Mouse (Mus musculus) liver, embryonic 16.5 days (tissue): ENCODE data around the gene Cbx2. TPM values are rescaled to one million over a fixed set of nuclear protein-coding genes. Genes with fewer than 3 reads are reported as not detected.

Experiments
- ATAC-seq: fragments of 200-750 bp; cut with Nextera tagmentation; 2 replicates; pipeline ENCODE4 v1.8.0; 2017; ENCODE audit warnings: low read depth, mild to moderate bottlenecking, moderate number of reproducible peaks, moderate library complexity
- H3K27ac ChIP-seq: fragments of 300-500 bp; sonication (generic); 2 replicates; pipeline ENCODE4 v1.5.1; 2014; ENCODE audit warnings: mild to moderate bottlenecking, low read length
- H3K27me3 ChIP-seq: fragments of 300-500 bp; sonication (generic); 2 replicates; pipeline ENCODE4 v1.6.1; 2014; ENCODE audit warnings: low read depth, low read length, mixed read lengths; ENCODE audit not compliant: control insufficient read depth, insufficient read depth
- H3K36me3 ChIP-seq: fragments of 300-500 bp; sonication (generic); 2 replicates; pipeline ENCODE4 v1.6.1; 2014; ENCODE audit warnings: mild to moderate bottlenecking; ENCODE audit not compliant: control insufficient read depth, insufficient read depth
- H3K4me1 ChIP-seq: fragments of 300-500 bp; sonication (generic); 2 replicates; pipeline ENCODE4 v1.6.1; 2014; ENCODE audit warnings: low read depth, low read length, mixed read lengths; ENCODE audit not compliant: control insufficient read depth
- H3K4me2 ChIP-seq: fragments of 300-500 bp; sonication (generic); 2 replicates; pipeline ENCODE4 v1.6.1; 2014; ENCODE audit warnings: low read depth, low read length, mixed read lengths
- H3K4me3 ChIP-seq: fragments of 300-500 bp; sonication (generic); 2 replicates; pipeline ENCODE4 v1.5.1; 2014; ENCODE audit warnings: low read depth, mild to moderate bottlenecking, low read length
- H3K9ac ChIP-seq: fragments of 300-500 bp; sonication (generic); 2 replicates; pipeline ENCODE4 v1.6.1; 2014; ENCODE audit warnings: low read depth, low read length
- H3K9me3 ChIP-seq: fragments of 300-500 bp; sonication (generic); replicated peaks from 2 replicates; pipeline ENCODE4 v1.6.1; 2016; ENCODE audit warnings: low read length; ENCODE audit not compliant: control insufficient read depth
- WGBS: fragments of 180-500 bp; shearing (Covaris S2); extraction: QIAGEN DNeasy Blood & Tissue Kit; methylation state at CpG from one replicate; pipeline ENCODE4 v1.1.7; 2014; ENCODE audit not compliant: insufficient replicate concordance; 5-methylcytosine and 5-hydroxymethylcytosine counted together
- polyA plus RNA-seq: library from polyadenylated mRNA; unstranded; fragments of >200 nt; fragmentation: Nextera tagmentation; extraction: Ambion mirVana; gene quantifications from 2 replicates; pipeline ENCODE4 v1.2.1, GENCODE M21; 2015

Gene Cbx2
- polyA plus RNA-seq, 1 experiment from 2014 or later: 3.3 TPM

GRCm38 (mm10) chr11:119078691-119079444, 56.1 kb downstream of the Cbx2 start:
- H3K9ac ChIP-seq: no peak overlapping the region
- no peak overlapping the region for H3K27ac ChIP-seq
- WGBS: 27% methylated on average over 25 of the region's 27 CpGs
- H3K4me2 ChIP-seq: peak overlapping the region; percentile 17; the same call in 1 of the 2 replicates
- ATAC-seq: peak; percentile 43
- no peaks in the 10 kb centered on the region for H3K9me3 ChIP-seq
- peaks cover 13% of the 10 kb centered on the region for H3K36me3 ChIP-seq
- H3K4me1 ChIP-seq: peaks cover 36% of the 10 kb centered on the region
- H3K4me3 ChIP-seq: no peak overlapping the region
- no peaks in the 10 kb centered on the region for H3K27me3 ChIP-seq

DNA sequence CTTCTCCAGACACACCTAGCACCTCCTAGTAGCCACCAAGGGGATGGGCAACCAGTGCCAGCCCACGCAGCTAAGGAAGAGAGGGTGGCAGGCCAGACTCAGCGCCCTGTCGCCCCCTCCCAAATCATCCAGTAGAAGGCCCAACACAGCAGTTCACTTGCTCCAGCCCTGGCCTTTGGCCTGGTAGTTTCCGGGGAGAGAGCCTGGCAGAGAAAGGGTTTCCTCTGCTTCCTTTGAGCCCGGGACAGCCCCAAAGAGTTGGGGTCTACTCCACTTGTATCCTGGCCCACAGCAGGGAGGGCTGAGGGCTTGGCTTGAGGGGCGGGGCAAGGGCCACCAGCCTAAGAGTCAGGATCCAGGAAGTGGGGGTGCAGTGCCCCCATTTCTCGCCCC, 56.7 kb downstream of the Cbx2 start:
- Histone ChIP-seq H3K27ac (no peak overlapping the region), H3K27me3 (peaks cover 3% of the 10 kb centered on the region; the same call in 1 of the 2 replicates), H3K9ac (no peak overlapping the region), H3K4me1 (peaks cover 41% of the 10 kb centered on the region), H3K4me2 (peak overlapping the region; percentile 17; the same call in 1 of the 2 replicates), H3K4me3 (no peak overlapping the region), H3K9me3 (no peaks in the 10 kb centered on the region), H3K36me3 (peaks cover 13% of the 10 kb centered on the region)
- ATAC-seq: no peak
- WGBS: 43% methylated on average over 7 of the region's 7 CpGs

- no peak overlapping the region for H3K9ac ChIP-seq
- WGBS: 70% methylated on average over 33 of the region's 33 CpGs
- H3K36me3 ChIP-seq: peaks cover 13% of the 10 kb centered on the region
- H3K4me3 ChIP-seq: no peak overlapping the region
- peaks cover 43% of the 10 kb centered on the region for H3K4me1 ChIP-seq
- no peak for ATAC-seq
- H3K27ac ChIP-seq: no peak overlapping the region
- no peak overlapping the region for H3K4me2 ChIP-seq
- H3K9me3 ChIP-seq: no peaks in the 10 kb centered on the region
- H3K27me3 ChIP-seq: peaks cover 12% of the 10 kb centered on the region
Measured at GRCm38 (mm10) chr11:119080461-119081147, 57.8 kb downstream of the Cbx2 start.

Other genes starting within 250 kb of the Cbx2 start
- gene Rbfox3, start 111.4 kb upstream of the Cbx2 start, polyA plus RNA-seq: 0.33 and 0.40 TPM in 2 replicates
- not detected in 2 replicates for gene Enpp7, start 34.8 kb upstream of the Cbx2 start, polyA plus RNA-seq
- gene Cbx8, start 18.0 kb downstream of the Cbx2 start, polyA plus RNA-seq: 3.0 and 3.1 TPM in 2 replicates
- gene Cbx4, start 63.3 kb downstream of the Cbx2 start, polyA plus RNA-seq: 2.5 and 2.9 TPM in 2 replicates
- gene Tbc1d16, start 205.5 kb downstream of the Cbx2 start, polyA plus RNA-seq: 1.3 and 1.8 TPM in 2 replicates
- 0.61 and 0.68 TPM in 2 replicates for gene Ccdc40, start 205.6 kb downstream of the Cbx2 start, polyA plus RNA-seq
- gene Gaa, start 244.9 kb downstream of the Cbx2 start, polyA plus RNA-seq: 25.8 and 30.8 TPM in 2 replicates